Mouse (Mus musculus): ENCODE measurements around the gene Insc. TPM values are rescaled to one million over a fixed set of nuclear protein-coding genes. Genes with fewer than 3 reads are reported as not detected.

Insc gene
- polyA plus RNA-seq, 1 experiment from 2014 or later, result 3.1 TPM

- no peaks in the 10 kb centered on the region for H3K36me3 ChIP-seq
- H3K27me3 ChIP-seq, result no peaks in the 10 kb centered on the region
- no peak for ATAC-seq (ENCODE audit: low FRiP score)
- H3K9ac ChIP-seq, result no peak overlapping the region
- H3K27ac ChIP-seq, result no peak overlapping the region
- 85% methylated on average over 2 of the region's 2 CpGs for WGBS
- H3K4me1 ChIP-seq, result no peaks in the 10 kb centered on the region
- H3K9me3 ChIP-seq (replicated peaks), result no peaks in the 10 kb centered on the region
- no peak overlapping the region for H3K4me2 ChIP-seq (replicated peaks)
- H3K4me3 ChIP-seq, result no peak overlapping the region
These were observed 61.8 kb downstream of the Insc start for GRCm38 (mm10) chr7:114805311-114805710.

DNA sequence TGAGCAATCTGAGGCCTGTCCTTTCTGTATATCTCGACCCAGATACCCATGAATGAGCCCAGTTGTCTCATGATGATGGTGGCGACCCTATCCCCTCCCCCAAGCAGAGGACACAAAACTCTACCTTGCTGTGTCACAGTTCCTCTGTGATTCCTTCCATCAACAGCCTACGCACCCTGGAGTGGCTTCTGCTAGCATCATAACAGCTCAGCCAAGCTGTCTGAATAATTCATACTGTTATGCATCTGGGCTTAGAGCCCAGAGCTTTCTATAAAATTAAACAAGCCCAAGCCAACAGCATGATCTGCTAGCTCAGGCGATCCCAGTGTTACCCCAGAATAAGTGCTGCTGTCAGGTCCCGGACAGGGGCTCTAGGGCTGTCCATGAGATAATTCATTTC, 63.8 kb downstream of the Insc start:
- no peaks in the 10 kb centered on the region for H3K36me3 ChIP-seq
- H3K4me2 ChIP-seq (replicated peaks), result no peak overlapping the region
- no peak overlapping the region for H3K4me3 ChIP-seq
- no peak overlapping the region for H3K9ac ChIP-seq
- H3K27ac ChIP-seq, result no peak overlapping the region
- WGBS, result 83% methylated on average over 5 of the region's 5 CpGs
- no peaks in the 10 kb centered on the region for H3K4me1 ChIP-seq
- no peaks in the 10 kb centered on the region; the same call in 1 of the 2 replicates for H3K9me3 ChIP-seq (replicated peaks)
- ATAC-seq (ENCODE audit: low FRiP score), result no peak
- no peaks in the 10 kb centered on the region for H3K27me3 ChIP-seq

DNA sequence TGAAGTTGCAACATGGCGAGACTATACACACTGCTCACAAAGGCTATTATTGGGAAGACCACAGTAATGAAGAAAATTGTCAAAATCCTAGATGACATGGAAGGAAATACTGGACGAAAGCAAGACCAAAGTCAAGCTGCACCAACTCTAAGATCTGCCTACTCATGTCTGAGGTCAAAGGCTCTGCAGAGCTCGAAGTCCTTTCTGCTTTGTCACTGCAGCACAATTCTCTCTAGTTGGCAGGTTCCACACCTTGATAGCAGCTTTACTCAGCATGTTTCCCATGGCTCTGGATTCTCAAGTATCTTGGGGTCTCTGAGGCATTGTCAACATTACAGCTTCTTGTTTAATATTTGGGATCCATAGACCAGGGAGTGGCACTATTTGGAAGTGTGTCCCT, 64.8 kb downstream of the Insc start:
- Histone ChIP-seq H3K9me3 (replicated peaks) (no peaks in the 10 kb centered on the region; the same call in 1 of the 2 replicates), H3K4me2 (replicated peaks) (no peak overlapping the region), H3K4me3 (no peak overlapping the region), H3K27ac (no peak overlapping the region), H3K9ac (no peak overlapping the region), H3K36me3 (no peaks in the 10 kb centered on the region), H3K27me3 (no peaks in the 10 kb centered on the region), H3K4me1 (no peaks in the 10 kb centered on the region)
- 90% methylated on average over 3 of the region's 3 CpGs for WGBS
- ATAC-seq (ENCODE audit: low FRiP score), result no peak

DNA sequence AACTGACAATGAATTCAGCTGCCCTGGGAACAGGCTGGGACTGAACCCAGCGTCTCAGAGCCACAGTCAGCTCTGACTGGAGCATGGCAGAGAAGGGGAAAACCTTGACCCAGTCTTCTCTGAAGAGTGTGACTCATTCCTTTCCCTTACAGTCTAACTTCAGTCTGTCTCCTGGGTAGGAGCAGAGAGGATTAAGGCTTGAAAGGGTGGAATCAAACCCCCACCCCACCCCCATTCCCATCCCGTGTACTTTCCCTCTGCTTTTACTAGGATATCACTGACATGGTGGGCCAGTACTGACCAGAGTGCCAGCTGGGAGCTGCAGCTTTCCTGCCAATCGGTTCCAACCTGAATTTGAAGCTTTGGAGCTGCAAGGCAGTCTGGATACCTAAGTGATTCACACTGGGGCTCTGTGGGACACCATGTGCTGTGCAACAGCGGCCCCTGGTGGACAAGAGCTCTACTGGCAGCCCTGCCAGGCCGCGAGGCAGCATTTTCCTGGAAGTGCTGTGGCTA, 73.9 kb downstream of the Insc start:
- no peak overlapping the region for H3K9ac ChIP-seq
- no peaks in the 10 kb centered on the region for H3K9me3 ChIP-seq (replicated peaks)
- ATAC-seq (ENCODE audit: low FRiP score), result peak; percentile 92
- no peaks in the 10 kb centered on the region for H3K36me3 ChIP-seq
- no peak overlapping the region for H3K27ac ChIP-seq
- no peak overlapping the region for H3K4me2 ChIP-seq (replicated peaks)
- 15% methylated on average over 6 of the region's 6 CpGs for WGBS
- no peaks in the 10 kb centered on the region for H3K4me1 ChIP-seq
- H3K27me3 ChIP-seq, result no peaks in the 10 kb centered on the region
- H3K4me3 ChIP-seq, result no peak overlapping the region

DNA sequence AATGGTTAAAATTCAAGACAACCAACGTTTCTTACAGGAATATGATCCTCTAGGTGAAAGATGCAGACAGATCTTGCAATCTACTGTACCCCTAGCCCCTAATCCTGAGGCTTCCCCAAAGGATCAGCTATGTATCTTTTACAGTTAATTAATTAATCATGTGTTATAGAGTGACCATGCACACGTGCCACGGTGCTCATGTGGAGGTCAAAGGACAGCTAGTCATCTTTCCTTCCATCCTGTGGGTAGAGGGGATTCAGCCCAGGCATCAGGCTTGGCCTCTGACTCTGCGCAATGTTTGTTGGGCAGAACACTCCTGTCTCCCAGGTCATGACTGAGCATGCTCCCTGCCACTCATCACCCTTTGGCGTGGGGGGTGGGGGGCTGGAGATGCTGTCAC, 74.4 kb downstream of the Insc start:
- ATAC-seq (ENCODE audit: low FRiP score), result peak; percentile 32
- Histone ChIP-seq H3K27me3 (no peaks in the 10 kb centered on the region), H3K4me3 (no peak overlapping the region), H3K9ac (no peak overlapping the region), H3K27ac (no peak overlapping the region), H3K4me2 (replicated peaks) (no peak overlapping the region), H3K4me1 (no peaks in the 10 kb centered on the region), H3K9me3 (replicated peaks) (no peaks in the 10 kb centered on the region), H3K36me3 (no peaks in the 10 kb centered on the region)
- WGBS, result 41% methylated on average over 5 of the region's 5 CpGs

DNA sequence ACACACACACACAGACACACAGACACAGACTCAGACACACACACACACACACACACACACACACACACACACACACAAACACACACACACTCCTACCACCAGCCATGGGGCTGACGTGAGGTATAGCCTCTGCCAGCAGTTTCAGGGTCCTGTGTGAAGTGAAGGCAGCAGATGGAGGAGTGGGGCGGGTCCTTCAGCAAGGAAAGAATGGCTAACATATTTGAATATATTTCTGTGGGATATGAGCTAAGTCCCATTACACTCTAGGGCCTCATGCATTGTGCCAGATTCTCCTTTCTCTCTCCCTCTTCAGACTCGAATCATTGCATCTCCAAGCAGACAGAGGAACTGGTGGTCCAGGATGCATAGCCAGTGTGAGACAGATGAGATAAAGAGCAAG, 74.9 kb downstream of the Insc start:
- no peak overlapping the region for H3K4me2 ChIP-seq (replicated peaks)
- H3K4me1 ChIP-seq, result no peaks in the 10 kb centered on the region
- H3K9ac ChIP-seq, result no peak overlapping the region
- no peak overlapping the region for H3K4me3 ChIP-seq
- H3K9me3 ChIP-seq (replicated peaks), result no peaks in the 10 kb centered on the region
- no peak overlapping the region for H3K27ac ChIP-seq
- WGBS, result 86% methylated on average over 3 of the region's 3 CpGs
- ATAC-seq (ENCODE audit: low FRiP score), result no peak
- H3K27me3 ChIP-seq, result no peaks in the 10 kb centered on the region
- H3K36me3 ChIP-seq, result no peaks in the 10 kb centered on the region

DNA sequence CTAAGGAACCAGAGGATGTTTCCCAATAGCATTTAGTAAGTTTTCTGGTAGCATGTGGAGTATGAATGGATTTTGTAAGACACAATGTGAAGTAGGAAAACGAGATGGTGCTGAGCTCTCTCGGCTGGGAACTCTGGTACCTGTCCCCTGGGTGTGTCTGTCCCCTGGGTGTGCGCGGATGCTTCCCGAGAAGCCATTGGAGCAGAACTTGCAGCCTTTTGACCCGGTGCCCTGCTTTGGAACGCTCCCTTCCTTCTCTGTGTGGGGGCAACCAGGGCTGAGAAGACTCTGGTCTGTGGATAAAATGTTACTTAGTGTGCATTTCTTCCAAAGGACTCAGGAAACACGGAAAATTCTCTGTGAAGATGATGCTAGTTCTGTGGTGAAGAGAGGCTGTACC, 75.3 kb downstream of the Insc start:
- no peak overlapping the region for H3K9ac ChIP-seq
- H3K4me2 ChIP-seq (replicated peaks), result no peak overlapping the region
- ATAC-seq (ENCODE audit: low FRiP score), result no peak
- no peaks in the 10 kb centered on the region for H3K36me3 ChIP-seq
- no peaks in the 10 kb centered on the region for H3K9me3 ChIP-seq (replicated peaks)
- H3K4me3 ChIP-seq, result no peak overlapping the region
- no peaks in the 10 kb centered on the region for H3K27me3 ChIP-seq
- no peaks in the 10 kb centered on the region for H3K4me1 ChIP-seq
- WGBS, result 73% methylated on average over 8 of the region's 8 CpGs
- H3K27ac ChIP-seq, result no peak overlapping the region

GRCm38 (mm10) chr7:114822736-114823135, 79.2 kb downstream of the Insc start:
- Histone ChIP-seq H3K4me3 (no peak overlapping the region), H3K27me3 (no peaks in the 10 kb centered on the region), H3K9me3 (replicated peaks) (no peaks in the 10 kb centered on the region), H3K9ac (no peak overlapping the region), H3K4me2 (replicated peaks) (no peak overlapping the region), H3K4me1 (no peaks in the 10 kb centered on the region), H3K27ac (no peak overlapping the region), H3K36me3 (no peaks in the 10 kb centered on the region)
- no peak for ATAC-seq (ENCODE audit: low FRiP score)
- 93% methylated on average over 2 of the region's 2 CpGs for WGBS

DNA sequence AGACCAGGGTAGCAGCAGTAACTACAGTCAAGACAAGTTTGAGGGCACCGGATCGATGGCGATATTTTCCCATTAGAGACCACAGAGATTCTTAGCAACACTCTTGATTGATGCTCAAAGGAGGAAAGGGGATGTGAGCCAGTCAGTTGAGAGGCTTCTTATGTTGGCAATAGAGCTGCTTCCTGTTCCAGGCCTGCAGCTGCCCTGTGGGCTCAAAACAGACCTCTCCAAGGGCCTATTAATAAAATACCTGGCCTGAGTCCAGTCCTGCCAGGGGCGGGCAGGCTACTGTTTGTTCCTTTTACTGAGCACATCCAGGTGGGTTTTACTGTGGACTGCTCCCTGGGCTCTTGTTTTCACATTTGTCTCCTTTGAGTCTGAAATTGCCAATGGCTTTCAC, 83.9 kb downstream of the Insc start:
- ATAC-seq (ENCODE audit: low FRiP score), result no peak
- Histone ChIP-seq H3K4me3 (no peak overlapping the region), H3K4me2 (replicated peaks) (no peak overlapping the region), H3K27ac (no peak overlapping the region), H3K27me3 (no peaks in the 10 kb centered on the region), H3K9me3 (replicated peaks) (no peaks in the 10 kb centered on the region), H3K4me1 (no peaks in the 10 kb centered on the region), H3K36me3 (no peaks in the 10 kb centered on the region), H3K9ac (no peak overlapping the region)
- WGBS, result 83% methylated on average over 4 of the region's 4 CpGs

GRCm38 (mm10) chr7:114832257-114832940, 88.9 kb downstream of the Insc start:
- no peak overlapping the region for H3K9ac ChIP-seq
- H3K36me3 ChIP-seq, result no peaks in the 10 kb centered on the region
- H3K4me2 ChIP-seq (replicated peaks), result no peak overlapping the region
- H3K4me1 ChIP-seq, result no peaks in the 10 kb centered on the region
- H3K9me3 ChIP-seq (replicated peaks), result no peaks in the 10 kb centered on the region
- 62% methylated on average over 3 of the region's 3 CpGs for WGBS
- H3K4me3 ChIP-seq, result no peak overlapping the region
- H3K27ac ChIP-seq, result no peak overlapping the region
- H3K27me3 ChIP-seq, result no peaks in the 10 kb centered on the region
- no peak for ATAC-seq (ENCODE audit: low FRiP score)

GRCm38 (mm10) chr7:114834504-114834903, 91.0 kb downstream of the Insc start:
- Histone ChIP-seq H3K4me3 (no peak overlapping the region), H3K4me1 (no peaks in the 10 kb centered on the region), H3K4me2 (replicated peaks) (no peak overlapping the region), H3K36me3 (no peaks in the 10 kb centered on the region), H3K27ac (no peak overlapping the region), H3K27me3 (no peaks in the 10 kb centered on the region), H3K9ac (no peak overlapping the region), H3K9me3 (replicated peaks) (no peaks in the 10 kb centered on the region)
- 91% methylated on average over 6 of the region's 6 CpGs for WGBS
- ATAC-seq (ENCODE audit: low FRiP score), result no peak

DNA sequence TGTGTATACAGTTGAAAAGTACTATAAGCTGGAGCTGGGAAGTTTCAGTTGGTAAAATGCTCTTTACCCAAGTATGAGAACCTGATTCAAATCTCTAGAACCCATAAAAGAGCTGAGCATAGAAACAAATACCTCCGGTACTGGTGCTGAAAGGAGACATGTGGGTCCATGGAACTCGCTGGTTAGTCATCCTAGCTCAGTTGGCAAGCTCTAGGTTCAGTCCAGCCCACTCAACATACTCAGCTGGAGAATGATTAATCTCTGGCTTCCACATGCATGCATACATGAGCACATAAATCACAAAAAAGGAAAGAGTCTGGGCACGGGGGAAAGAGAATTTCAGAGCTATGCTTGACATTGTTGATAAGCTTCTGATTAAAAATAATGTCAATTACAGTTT, 93.8 kb downstream of the Insc start:
- Histone ChIP-seq H3K9ac (no peak overlapping the region), H3K4me1 (peaks cover 4% of the 10 kb centered on the region; the same call in 1 of the 2 replicates), H3K27me3 (no peaks in the 10 kb centered on the region), H3K36me3 (no peaks in the 10 kb centered on the region), H3K27ac (no peak overlapping the region), H3K4me3 (no peak overlapping the region), H3K4me2 (replicated peaks) (no peak overlapping the region), H3K9me3 (replicated peaks) (no peaks in the 10 kb centered on the region)
- no peak for ATAC-seq (ENCODE audit: low FRiP score)
- 84% methylated on average over 3 of the region's 3 CpGs for WGBS

GRCm38 (mm10) chr7:114840029-114840745, 96.7 kb downstream of the Insc start:
- Histone ChIP-seq H3K36me3 (no peaks in the 10 kb centered on the region), H3K9me3 (replicated peaks) (no peaks in the 10 kb centered on the region), H3K9ac (no peak overlapping the region), H3K27ac (no peak overlapping the region), H3K4me3 (no peak overlapping the region), H3K4me2 (replicated peaks) (no peak overlapping the region), H3K27me3 (no peaks in the 10 kb centered on the region), H3K4me1 (peaks cover 12% of the 10 kb centered on the region)
- WGBS, result 72% methylated on average over 5 of the region's 5 CpGs
- ATAC-seq (ENCODE audit: low FRiP score), result no peak

Measured in hindbrain, embryonic 12.5 days (tissue).